Comparison of ENCODE assay signal across 20 mouse cellular contexts in genomic region chr5:130447438-130447837, GRCm38 (mm10).
A peak's percentile ranks its signal among the peaks of the same experiment; 100 is the strongest.
DNase-seq lines count a peak whose midpoint lies in the region; ATAC-seq lines count a peak whose summit lies in the region.
"Had no signal": no experiment of that assay in that cellular context is flagged by ENCODE, and none has a peak within 500 bp of the region (broad histone marks: within the 10 kb centered on the region; RNA-seq: fewer than 3 reads in every experiment).

No protein-coding gene starts in this region.

- ATAC-seq in cerebellum, adult (ENCODE audit: insufficient number of reproducible peaks, low FRiP score, low TSS enrichment) = no peak
- no peak for ATAC-seq in monocyte, adult 5-6 weeks (replicated peaks; ENCODE audit: insufficient number of reproducible peaks, low FRiP score, low TSS enrichment, poor library complexity, severe bottlenecking)
- ATAC-seq: intestine, embryonic 15.5 days; Patski had no signal

- intact Hi-C loops in left cerebral cortex, postnatal 4 days (cut with DNase I) = loop anchor here (5.0 to 10.0 kb wide), 3 partner anchors 173 to 407 kb away; no protein-coding TSS in a partner anchor

- peak; percentile 58 for DNase-seq in cerebellum, adult 11-12 months
- DNase-seq in left cerebral cortex, postnatal 4 days = peak; percentile 45
- DNase-seq in left cerebral cortex, adult 18-20 months (ENCODE audit: low spot score in 2 of 2) = no peak
- DNase-seq in cerebellum, adult 9-11 months = peak; percentile 61
- DNase-seq in adrenal gland, postnatal 4 days (ENCODE audit: low spot score in 2 of 2) = no peak
- DNase-seq: adrenal gland, postnatal 10 days; gastrocnemius, postnatal 25 days; heart, adult 11 months; kidney, adult 2 months; layer of hippocampus, postnatal 36 days; liver; lung, adult 2 months; lung, postnatal 10 days; right cerebral cortex, postnatal 4 days; thymus, adult 18-20 months; thymus, postnatal 25 days had no signal

Comparison
In these comparisons a context has a peak if more than half of its experiments do, and no peak if none do; other contexts are left out.
1. DNase-seq: peak in cerebellum, adult 11-12 months (single experiment), left cerebral cortex, postnatal 4 days (single experiment) and cerebellum, adult 9-11 months (single experiment); none in left cerebral cortex, adult 18-20 months (0 of 2) and adrenal gland, postnatal 4 days (0 of 2).